Comparison of ENCODE assay signal across 25 mouse cellular contexts in genomic region chr6:8045825-8046224, GRCm38 (mm10).
"Had no signal": no experiment of that assay in that cellular context is flagged by ENCODE, and none has a peak within 500 bp of the region (broad histone marks: within the 10 kb centered on the region; RNA-seq: fewer than 3 reads in every experiment).

No protein-coding gene starts in this region.

- H3K27ac ChIP-seq: left cerebral cortex, adult 2 months; limb, embryonic 10.5 days; limb, embryonic 12.5 days; limb, embryonic 13.5 days; limb, embryonic 15.5 days; liver, embryonic 13.5 days; liver, embryonic 14.5 days; liver, embryonic 15.5 days; lung, embryonic 15.5 days; macrophage; midbrain, embryonic 10.5 days; midbrain, embryonic 12.5 days; midbrain, embryonic 13.5 days; midbrain, embryonic 15.5 days had no signal

- ATAC-seq: midbrain, embryonic 13.5 days; midbrain, embryonic 15.5 days; midbrain, embryonic 16.5 days had no signal

- H3K4me3 ChIP-seq: left cerebral cortex, adult 2 months; limb, embryonic 10.5 days; limb, embryonic 12.5 days; limb, embryonic 13.5 days; limb, embryonic 15.5 days; liver, embryonic 13.5 days; liver, embryonic 15.5 days; lung, embryonic 15.5 days; megakaryocyte, embryonic 14.5 days; midbrain, embryonic 10.5 days; midbrain, embryonic 12.5 days; midbrain, embryonic 13.5 days; midbrain, embryonic 15.5 days; myocyte had no signal

- H3K9me3 ChIP-seq: limb, embryonic 10.5 days; limb, embryonic 12.5 days; limb, embryonic 13.5 days; limb, embryonic 15.5 days; liver, embryonic 13.5 days; liver, embryonic 15.5 days; lung, embryonic 15.5 days; megakaryocyte, embryonic 14.5 days; midbrain, embryonic 10.5 days; midbrain, embryonic 12.5 days; midbrain, embryonic 13.5 days; midbrain, embryonic 15.5 days had no signal

- H3K27me3 ChIP-seq: limb, embryonic 12.5 days; limb, embryonic 13.5 days; limb, embryonic 15.5 days; liver, embryonic 13.5 days; liver, embryonic 15.5 days; lung, embryonic 15.5 days; megakaryocyte, embryonic 14.5 days; midbrain, embryonic 12.5 days; midbrain, embryonic 13.5 days; midbrain, embryonic 15.5 days had no signal

- DNase-seq: layer of hippocampus, postnatal 36 days; left cerebral cortex, postnatal 4 days; liver; liver, embryonic 13.5 days; lung, adult 2 months; lung, postnatal 4 days; midbrain, embryonic 14.5 days had no signal

- H3K36me3 ChIP-seq: limb, embryonic 10.5 days; limb, embryonic 12.5 days; limb, embryonic 13.5 days; limb, embryonic 15.5 days; liver, embryonic 13.5 days; liver, embryonic 15.5 days; lung, embryonic 15.5 days; midbrain, embryonic 10.5 days; midbrain, embryonic 12.5 days; midbrain, embryonic 13.5 days; midbrain, embryonic 15.5 days had no signal

- H3K9ac ChIP-seq: limb, embryonic 12.5 days; limb, embryonic 13.5 days; limb, embryonic 15.5 days; liver, embryonic 13.5 days; liver, embryonic 14.5 days; liver, embryonic 15.5 days; lung, embryonic 14.5 days; lung, embryonic 15.5 days; midbrain, embryonic 12.5 days; midbrain, embryonic 13.5 days; midbrain, embryonic 15.5 days had no signal

- H3K4me1 ChIP-seq: limb, embryonic 15.5 days; midbrain, embryonic 10.5 days; midbrain, embryonic 12.5 days; midbrain, embryonic 13.5 days; midbrain, embryonic 15.5 days had no signal

- H3K4me2 ChIP-seq: limb, embryonic 12.5 days; limb, embryonic 13.5 days; limb, embryonic 15.5 days; liver, embryonic 13.5 days; liver, embryonic 15.5 days; lung, embryonic 14.5 days; lung, embryonic 15.5 days; midbrain, embryonic 11.5 days; midbrain, embryonic 12.5 days; midbrain, embryonic 13.5 days; midbrain, embryonic 15.5 days had no signal
